Mouse (Mus musculus) lung, postnatal 14 days (tissue): ENCODE measurements around the gene Ttf2.
A peak's percentile ranks its signal among the peaks of the same experiment; 100 is the strongest.

Experiments used
- DNase-seq: peaks from one replicate; pipeline ENCODE4 v3.0.0; 2021

The Ttf2 gene

DNA sequence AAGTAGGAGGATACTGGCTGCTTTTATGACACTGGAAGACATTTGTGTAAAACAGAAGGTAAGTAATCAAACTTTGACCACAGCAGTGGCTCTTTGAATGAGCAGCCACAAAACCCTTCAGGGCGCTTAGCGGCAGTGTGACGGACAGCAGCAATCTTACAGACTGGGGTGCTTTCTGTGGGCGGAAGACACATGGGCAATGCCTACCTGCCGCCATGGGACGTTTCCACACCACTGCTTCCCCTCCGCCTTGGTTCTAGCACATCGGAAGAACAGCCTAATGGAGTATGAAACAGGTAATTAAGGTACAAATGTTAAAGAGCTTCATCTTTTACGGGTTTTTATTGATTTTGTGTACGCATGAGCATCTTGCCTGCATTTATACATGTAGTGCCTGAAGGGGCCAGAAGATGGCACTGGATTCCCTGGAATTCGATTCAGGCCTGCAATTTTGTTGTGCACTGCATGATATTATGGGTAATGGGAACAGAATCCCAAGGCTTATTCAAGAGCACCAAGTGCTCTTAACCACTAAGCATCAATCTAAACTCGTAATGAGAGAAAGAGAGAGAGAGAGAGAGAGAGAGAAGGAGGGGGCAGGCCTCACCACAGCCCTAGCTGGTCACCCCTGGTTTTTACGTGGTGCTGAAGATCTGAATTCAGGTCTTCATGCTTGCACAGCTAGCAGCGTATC is 5.5 kb downstream of the Ttf2 start:
- DNase-seq: peak; percentile 57

- DNase-seq: no peak
Measured at GRCm38 (mm10) chr3:100961501-100961900, 8.0 kb downstream of the Ttf2 start.

DNA sequence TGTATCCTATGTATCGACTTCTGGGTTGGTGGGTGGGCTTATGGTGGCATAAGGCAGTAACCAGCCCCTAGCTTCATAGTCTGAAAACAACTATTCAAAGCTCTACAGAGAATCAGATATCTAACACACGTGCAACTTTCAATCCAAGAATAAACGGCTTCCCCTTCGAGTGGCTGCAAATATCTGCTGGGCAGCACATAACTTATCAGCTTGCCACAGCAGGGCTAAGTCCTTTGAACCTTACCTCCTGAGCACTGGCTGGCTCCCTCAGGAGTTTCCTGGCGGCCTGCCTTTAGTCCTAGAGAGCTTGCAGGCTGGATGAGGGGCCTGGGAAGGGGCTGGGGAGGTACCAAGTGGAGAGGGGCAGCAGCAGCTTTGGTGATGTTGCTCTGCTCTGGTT is 8.5 kb downstream of the Ttf2 start:
- DNase-seq: no peak

GRCm38 (mm10) chr3:100954616-100955015 is 14.8 kb downstream of the Ttf2 start:
- DNase-seq: no peak

- no peak for DNase-seq
Measured at GRCm38 (mm10) chr3:100951531-100951930, 17.9 kb downstream of the Ttf2 start.

DNA sequence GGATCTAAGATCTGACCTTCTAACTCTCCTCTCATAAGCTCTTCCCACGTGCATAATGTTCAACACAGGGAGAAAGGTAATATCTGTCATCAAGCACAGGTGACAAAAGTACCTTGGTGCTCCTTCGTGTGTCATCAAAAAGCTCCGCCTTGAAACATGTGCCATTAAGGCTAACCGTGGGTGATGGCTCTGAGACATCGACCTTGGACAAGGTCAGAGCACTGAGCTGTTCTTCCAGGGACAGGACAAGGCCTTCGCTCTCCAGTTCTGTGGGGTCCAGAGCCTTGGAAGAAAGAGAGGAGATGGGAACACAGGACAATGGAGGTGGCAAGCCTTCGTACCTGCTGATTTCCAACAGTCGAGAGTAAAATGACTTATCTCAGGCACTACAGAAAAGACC is 22.2 kb downstream of the Ttf2 start:
- DNase-seq: no peak

DNA sequence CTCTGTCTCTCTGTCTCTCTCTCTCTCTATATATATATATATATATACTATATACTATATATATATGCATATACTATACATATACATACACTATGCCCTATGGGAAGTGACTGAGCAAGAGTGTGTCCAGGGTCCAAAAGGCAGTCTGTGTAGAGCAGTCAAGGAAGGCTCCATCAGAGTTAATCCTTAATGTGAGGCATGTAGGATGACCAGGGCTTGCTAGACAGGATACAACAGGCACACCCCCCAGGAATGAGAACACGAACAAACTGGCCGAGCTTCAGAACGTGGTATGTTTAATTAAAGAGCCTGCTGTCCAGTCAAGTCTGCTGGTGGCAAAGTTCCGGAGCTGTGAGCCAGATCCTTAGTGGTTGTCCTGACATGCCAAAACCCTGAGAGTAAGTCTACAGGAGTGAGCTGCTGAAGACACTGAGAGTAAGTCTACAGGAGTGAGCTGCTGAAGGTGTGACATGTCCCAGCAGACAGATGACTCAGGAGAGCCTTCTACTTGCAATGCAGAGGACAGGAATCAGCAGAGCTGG is 28.9 kb downstream of the Ttf2 start:
- DNase-seq: no peak

DNA sequence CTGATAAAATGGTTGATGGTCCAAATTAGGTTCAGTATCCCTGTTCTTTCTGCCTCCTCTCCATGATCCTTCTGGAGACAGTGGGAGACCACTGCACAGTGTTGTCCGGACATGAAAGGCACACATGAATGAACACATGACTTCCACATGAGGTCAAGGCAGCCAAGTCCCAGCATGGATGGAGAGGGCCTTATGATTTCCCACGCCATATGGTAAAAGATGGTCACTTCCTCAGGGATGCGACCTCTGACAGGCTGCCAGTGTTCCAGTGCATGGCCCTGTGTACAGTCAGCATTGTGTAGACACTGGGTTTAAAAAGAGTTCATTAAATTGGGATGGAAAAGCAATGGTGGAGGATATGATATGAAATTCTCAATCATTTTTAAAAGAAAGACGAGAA is 31.3 kb downstream of the Ttf2 start:
- DNase-seq: no peak

GRCm38 (mm10) chr3:100936201-100936600 is 33.3 kb downstream of the Ttf2 start:
- no peak for DNase-seq

GRCm38 (mm10) chr3:100935521-100935920 is 33.9 kb downstream of the Ttf2 start:
- DNase-seq: no peak

- peak; percentile 39 for DNase-seq
Measured at GRCm38 (mm10) chr3:100932077-100932944, 37.2 kb downstream of the Ttf2 start.

DNA sequence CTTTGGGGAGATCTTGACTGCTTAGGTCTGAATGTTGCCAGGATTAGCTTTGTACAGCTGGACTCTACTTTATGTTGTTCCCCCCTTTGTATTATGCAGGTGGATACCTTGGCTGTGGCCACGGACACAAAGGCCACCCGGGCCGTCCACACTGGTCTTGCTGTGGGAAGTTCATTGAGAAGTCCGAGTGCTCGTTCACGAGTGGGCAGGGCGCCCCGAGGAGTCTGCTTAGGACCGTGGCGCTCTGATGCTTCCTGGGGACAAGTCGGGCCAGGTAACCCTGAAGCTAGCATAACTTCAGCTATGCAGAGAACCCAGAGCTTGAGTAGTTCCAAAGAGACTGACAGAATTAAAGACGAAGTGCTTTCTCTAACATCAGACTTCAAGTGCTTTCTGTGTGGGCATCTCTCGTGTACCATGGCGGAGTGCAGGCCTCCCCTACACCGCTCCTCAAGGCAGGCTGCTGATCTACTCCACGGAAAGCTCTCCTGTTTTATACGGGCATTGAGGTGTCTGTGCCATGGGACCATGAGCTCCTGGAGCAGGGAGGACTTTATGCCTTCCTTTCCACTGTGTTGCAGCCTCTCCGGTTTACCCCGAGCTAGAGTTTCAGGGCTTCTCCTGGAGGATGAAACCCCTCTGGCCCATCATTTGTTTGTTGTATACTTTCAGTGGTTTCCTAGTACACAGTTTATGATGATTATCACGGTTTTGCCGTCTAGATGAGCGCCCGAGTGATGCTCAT is 38.0 kb downstream of the Ttf2 start:
- no peak for DNase-seq

- DNase-seq: no peak
Measured at GRCm38 (mm10) chr3:100925176-100925575, 44.3 kb downstream of the Ttf2 start.

DNA sequence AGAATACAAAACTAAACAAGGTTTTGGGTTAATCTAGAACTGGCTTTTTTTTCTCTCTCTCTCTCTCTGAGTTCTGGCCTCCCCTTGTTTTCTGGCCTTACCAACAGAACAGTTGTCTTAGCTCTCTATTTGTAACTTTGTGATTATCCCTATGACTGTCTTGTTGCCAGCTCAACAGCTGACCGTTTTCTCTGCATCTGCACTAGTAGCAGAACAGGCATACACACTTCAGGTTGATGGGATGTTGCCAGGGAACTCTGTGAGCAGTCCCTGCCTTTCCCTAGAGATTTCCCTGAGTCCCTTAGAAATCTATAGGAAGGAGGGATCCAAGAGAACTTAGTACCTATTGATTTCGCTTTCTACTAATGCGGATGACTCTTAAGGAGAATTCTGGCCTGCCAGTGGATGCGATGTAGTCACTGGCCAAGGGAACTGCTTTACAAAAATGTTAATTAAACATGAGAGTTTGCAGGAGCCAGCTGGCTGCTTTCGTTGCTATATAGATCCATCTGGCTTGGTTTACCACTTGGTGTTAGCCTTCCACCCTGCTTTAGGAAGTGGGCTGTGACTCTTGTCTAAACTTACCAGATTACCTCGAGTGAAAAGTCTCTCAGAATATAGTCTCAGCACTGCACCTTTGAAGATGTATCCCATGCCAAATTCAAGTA is 45.3 kb downstream of the Ttf2 start:
- DNase-seq: no peak

DNA sequence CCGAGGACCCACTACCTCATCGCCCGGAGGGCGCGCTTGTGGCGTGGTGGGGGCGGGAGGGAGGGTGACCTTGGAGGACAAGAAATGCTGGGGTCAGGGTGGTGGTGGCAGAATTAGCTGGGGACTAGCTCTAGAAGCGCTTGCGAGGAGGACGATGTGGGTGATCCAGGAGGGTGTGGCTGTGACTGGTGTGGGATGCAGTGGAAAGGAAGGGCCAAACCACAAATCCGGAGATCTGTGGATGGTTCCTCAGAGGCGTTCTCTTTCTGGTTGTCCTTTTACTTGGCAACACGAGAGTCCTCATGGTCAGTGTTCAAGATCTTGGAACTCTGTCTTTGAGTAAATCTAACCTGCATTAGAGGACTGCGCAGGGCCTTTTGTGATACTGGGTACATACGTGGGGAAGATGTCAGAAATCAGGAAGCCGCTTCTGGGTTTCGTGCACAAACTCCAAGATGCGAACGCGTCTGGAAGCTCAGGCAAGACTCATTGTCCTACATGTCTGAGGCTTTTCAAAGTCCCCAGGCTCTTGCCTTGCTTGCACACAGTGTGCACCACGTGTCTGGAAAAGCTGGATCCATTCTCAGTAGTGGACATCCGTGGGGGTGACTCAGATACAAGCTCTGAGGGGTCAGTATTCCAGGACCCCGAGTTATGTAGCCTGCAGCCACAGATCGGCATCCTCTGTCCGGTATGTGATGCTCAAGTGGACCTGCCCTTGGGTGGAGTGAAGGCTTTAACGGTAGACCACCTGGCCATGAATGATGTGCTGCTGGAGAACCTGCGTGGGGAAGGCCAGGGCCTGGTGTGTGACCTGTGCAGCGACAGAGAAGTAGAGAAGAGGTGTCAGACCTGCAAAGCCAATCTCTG is 46.7 kb downstream of the Ttf2 start:
- no peak for DNase-seq

GRCm38 (mm10) chr3:100921825-100922505 is 47.5 kb downstream of the Ttf2 start, which contains the start of gene Trim45:
Trim45 (plus strand) TSS chr3:100922202.
- DNase-seq: peak; percentile 97

GRCm38 (mm10) chr3:100920611-100921140 is 48.8 kb downstream of the Ttf2 start:
- DNase-seq: no peak

- peak; percentile 38 for DNase-seq
Measured at GRCm38 (mm10) chr3:100916844-100917243, 52.6 kb downstream of the Ttf2 start.

- no peak for DNase-seq
Measured at GRCm38 (mm10) chr3:100911498-100912213, 57.8 kb downstream of the Ttf2 start.

- DNase-seq: no peak
Measured at GRCm38 (mm10) chr3:100911026-100911425, 58.4 kb downstream of the Ttf2 start.
